Mouse (Mus musculus): Measurements from ENCODE around the gene Ccdc70.

- TF ChIP-seq CTCF (IDR thresholded peaks at IDR 0.05; ENCODE audit: low read depth) = no peak
- no peak for TF ChIP-seq EP300 (optimal IDR thresholded peaks at IDR 0.05)
These were observed 48.2 kb downstream of the Ccdc70 start for GRCm38 (mm10) chr8:22017731-22018130.
